Mouse (Mus musculus) kidney, postnatal 4 days (tissue): ENCODE measurements around the gene Obox3.
"Not testable (repeated sequence)": the region's sequence is repeated elsewhere in the genome, so short reads cannot be mapped to it uniquely, and the experiment has no call there.

ENCODE experiments used
- DNase-seq, 2 experiments: peaks; one replicate each; pipeline ENCODE4 v3.0.0; 2021; ENCODE audit warnings: mixed read lengths in 2 of 2

The Obox3 gene

DNA sequence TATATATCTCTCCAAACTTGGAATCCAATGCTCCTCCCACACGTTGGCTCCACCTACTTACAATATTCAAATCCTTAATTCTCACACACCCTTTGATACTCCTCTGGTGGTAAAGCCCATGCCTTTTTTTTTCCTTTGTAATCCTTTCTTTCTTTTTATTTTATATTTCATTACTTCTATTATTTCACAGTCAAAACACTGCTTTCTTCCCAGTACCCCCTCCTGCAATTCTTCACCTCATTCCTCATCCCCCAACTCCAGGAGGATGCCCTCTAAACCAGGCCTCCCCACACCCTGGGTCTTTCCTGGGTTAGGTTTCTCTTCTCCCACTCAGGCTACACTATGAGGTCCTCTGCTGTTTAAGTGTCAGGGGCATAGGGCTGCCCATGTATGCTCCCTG, at the start of gene Obox3:
Obox3 (minus strand) TSS at position 101 of the 400 bp plus-strand sequence.
- not testable (repeated sequence) for DNase-seq

DNA sequence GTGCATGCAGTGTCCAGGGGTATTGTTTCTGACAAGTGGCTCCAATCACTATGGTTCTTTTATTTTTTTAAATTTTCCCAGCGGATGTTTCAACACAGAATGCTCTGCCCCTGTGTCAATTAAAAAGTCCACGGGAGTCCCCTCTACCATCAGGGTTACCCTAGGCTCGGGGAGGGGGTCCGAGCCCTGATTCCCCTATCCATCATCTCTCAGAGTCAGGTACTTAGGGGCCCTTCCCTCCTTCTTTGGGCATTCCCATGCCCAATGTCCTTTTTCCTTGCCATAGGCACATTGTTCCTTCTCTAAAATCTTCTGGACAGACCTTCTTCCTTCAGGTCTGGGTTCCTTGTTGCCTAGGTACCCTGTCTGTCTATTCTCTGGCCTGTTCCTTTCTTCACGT, 130.3 kb downstream of the Obox3 start:
- DNase-seq, result not testable (repeated sequence)
